Mouse (Mus musculus) neural tube, embryonic 14.5 days (tissue): ENCODE data around the gene Cipc. TPM values are rescaled to one million over a fixed set of nuclear protein-coding genes. Genes with fewer than 3 reads are reported as not detected.

Source experiments
- ATAC-seq: fragments of 200-750 bp; cut with Nextera tagmentation; 2 replicates; pipeline ENCODE4 v1.8.0; 2017; ENCODE audit warnings: low read depth, mild to moderate bottlenecking, moderate TSS enrichment, moderate library complexity
- H3K27ac ChIP-seq: fragments of 300-500 bp; sonication (generic); 2 replicates; pipeline ENCODE4 v1.5.1; 2014; ENCODE audit warnings: low read depth, mild to moderate bottlenecking, control low read depth, low read length, moderate library complexity, mixed read lengths
- H3K27me3 ChIP-seq: fragments of 300-500 bp; sonication (generic); 2 replicates; pipeline ENCODE4 v1.6.1; 2014; ENCODE audit warnings: low read length; ENCODE audit not compliant: control insufficient read depth, insufficient read depth
- H3K36me3 ChIP-seq: fragments of 300-500 bp; sonication (generic); 2 replicates; pipeline ENCODE4 v1.6.1; 2014; ENCODE audit warnings: low read length, mixed read lengths; ENCODE audit not compliant: control insufficient read depth, insufficient read depth
- H3K4me1 ChIP-seq: fragments of 300-500 bp; sonication (generic); 2 replicates; pipeline ENCODE4 v1.6.1; 2014; ENCODE audit warnings: low read length; ENCODE audit not compliant: control insufficient read depth, insufficient read depth
- H3K4me2 ChIP-seq: fragments of 300-500 bp; sonication (generic); 2 replicates; pipeline ENCODE4 v1.6.1; 2014; ENCODE audit warnings: mild to moderate bottlenecking, low read depth, low read length, control low read depth
- H3K4me3 ChIP-seq: fragments of 300-500 bp; sonication (generic); 2 replicates; pipeline ENCODE4 v1.5.1; 2014; ENCODE audit warnings: low read depth, low read length, control low read depth, mixed read lengths
- H3K9ac ChIP-seq: fragments of 300-500 bp; sonication (generic); replicated peaks from 2 replicates; pipeline ENCODE4 v1.6.1; 2014; ENCODE audit warnings: low read depth, mild to moderate bottlenecking, control low read depth, low read length, mixed read lengths
- H3K9me3 ChIP-seq: fragments of 300-500 bp; sonication (generic); 2 replicates; pipeline ENCODE4 v1.6.1; 2016; ENCODE audit warnings: low read length; ENCODE audit not compliant: control insufficient read depth
- WGBS: fragments of 180-500 bp; shearing (Covaris S2); extraction: QIAGEN DNeasy Blood & Tissue Kit; methylation state at CpG from one replicate; pipeline ENCODE4 v1.1.7; 2014; 5-methylcytosine and 5-hydroxymethylcytosine counted together
- polyA plus RNA-seq: library from polyadenylated mRNA; unstranded; fragments of >200 nt; fragmentation: Nextera tagmentation; extraction: Ambion mirVana; gene quantifications from 2 replicates; pipeline ENCODE4 v1.2.1, GENCODE M21; 2014

The Cipc gene
- polyA plus RNA-seq: 51.7 and 54.2 TPM in 2 replicates

DNA sequence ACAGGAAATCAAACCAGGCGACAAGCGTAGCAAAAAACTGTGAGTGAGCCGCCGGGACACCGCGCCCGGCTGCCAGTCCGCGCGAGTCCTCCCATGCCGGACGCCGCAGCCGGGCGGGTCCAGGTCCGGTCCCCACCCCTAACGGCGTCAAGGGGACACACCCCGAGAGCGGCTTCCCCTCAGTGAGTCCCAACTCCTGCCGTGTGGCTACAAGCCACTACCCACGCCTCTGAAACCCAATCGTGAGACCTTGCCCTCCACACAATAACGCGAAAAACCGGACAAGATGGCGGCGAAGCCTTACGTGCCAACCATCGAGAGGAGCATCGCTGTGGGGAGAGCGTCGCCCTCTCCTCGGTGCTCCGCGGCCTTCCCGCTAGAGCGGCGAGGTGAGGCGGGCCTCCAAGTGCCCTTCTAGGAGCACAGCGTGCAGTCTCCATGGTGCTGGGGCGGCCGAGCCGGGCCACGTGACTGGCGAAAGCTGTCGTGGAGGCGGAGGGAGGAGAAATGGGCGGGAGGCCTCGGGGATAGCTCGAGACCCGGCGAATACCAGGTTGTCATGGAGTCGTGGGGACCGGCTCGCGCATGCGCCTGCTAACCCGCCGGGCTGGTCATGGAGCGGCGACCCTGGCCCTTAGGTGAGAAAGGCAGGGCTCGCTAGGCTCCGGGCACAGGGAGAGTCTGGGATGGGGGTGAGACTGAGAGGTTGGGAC is at the start of gene Cipc:
Gene Cipc, plus strand, starts transcription at position 182 of the 713 bp plus-strand sequence.
- Histone ChIP-seq H3K9ac (peak within 1 kb of the TSS; percentile 96), H3K4me3 (peak within 1 kb of the TSS; percentile 70), H3K36me3 (no peaks in the 10 kb centered on the region), H3K9me3 (no peaks in the 10 kb centered on the region), H3K27ac (peak within 1 kb of the TSS; percentile 100), H3K4me2 (peak within 1 kb of the TSS; percentile 94), H3K27me3 (no peaks in the 10 kb centered on the region), H3K4me1 (peaks cover 38% of the 10 kb centered on the region)
- WGBS: under 1% methylated on average over 64 of the region's 64 CpGs
- peak; percentile 98 for ATAC-seq

GRCm38 (mm10) chr12:86897769-86898273 is 49.0 kb upstream of the Cipc start:
- H3K4me2 ChIP-seq: peak overlapping the region; percentile 55; the same call in 1 of the 2 replicates
- H3K27me3 ChIP-seq: no peaks in the 10 kb centered on the region
- no peaks in the 10 kb centered on the region for H3K9me3 ChIP-seq
- H3K9ac ChIP-seq: peak overlapping the region; percentile 49
- WGBS: 42% methylated on average over 7 of the region's 7 CpGs
- peaks cover 41% of the 10 kb centered on the region for H3K4me1 ChIP-seq
- H3K4me3 ChIP-seq: no peak overlapping the region
- no peaks in the 10 kb centered on the region for H3K36me3 ChIP-seq
- peak overlapping the region; percentile 96 for H3K27ac ChIP-seq
- no peak for ATAC-seq

- H3K27me3 ChIP-seq: no peaks in the 10 kb centered on the region
- WGBS: 45% methylated on average over 3 of the region's 3 CpGs
- no peaks in the 10 kb centered on the region for H3K36me3 ChIP-seq
- H3K4me1 ChIP-seq: peaks cover 35% of the 10 kb centered on the region
- no peak overlapping the region for H3K4me3 ChIP-seq
- no peak overlapping the region; the same call in 1 of the 2 replicates for H3K9ac ChIP-seq
- peak overlapping the region; percentile 96; the same call in 1 of the 2 replicates for H3K27ac ChIP-seq
- H3K4me2 ChIP-seq: no peak overlapping the region
- no peaks in the 10 kb centered on the region for H3K9me3 ChIP-seq
- ATAC-seq: no peak
Measured at GRCm38 (mm10) chr12:86898448-86898847, 48.4 kb upstream of the Cipc start.

- Histone ChIP-seq H3K27me3 (no peaks in the 10 kb centered on the region), H3K4me1 (peaks cover 29% of the 10 kb centered on the region), H3K4me2 (no peak overlapping the region), H3K36me3 (no peaks in the 10 kb centered on the region), H3K4me3 (no peak overlapping the region), H3K9me3 (no peaks in the 10 kb centered on the region), H3K9ac (no peak overlapping the region), H3K27ac (no peak overlapping the region)
- WGBS: 57% methylated on average over 11 of the region's 11 CpGs
- ATAC-seq: no peak
Measured at GRCm38 (mm10) chr12:86899461-86900179, 47.2 kb upstream of the Cipc start.

- no peak overlapping the region for H3K4me2 ChIP-seq
- no peak overlapping the region for H3K4me3 ChIP-seq
- H3K27ac ChIP-seq: no peak overlapping the region
- WGBS: 86% methylated on average over 11 of the region's 11 CpGs
- ATAC-seq: no peak
- H3K9ac ChIP-seq: no peak overlapping the region
- H3K36me3 ChIP-seq: no peaks in the 10 kb centered on the region
- no peaks in the 10 kb centered on the region for H3K4me1 ChIP-seq
- H3K9me3 ChIP-seq: no peaks in the 10 kb centered on the region
- no peaks in the 10 kb centered on the region for H3K27me3 ChIP-seq
Measured at GRCm38 (mm10) chr12:86903828-86904806, 42.7 kb upstream of the Cipc start.

DNA sequence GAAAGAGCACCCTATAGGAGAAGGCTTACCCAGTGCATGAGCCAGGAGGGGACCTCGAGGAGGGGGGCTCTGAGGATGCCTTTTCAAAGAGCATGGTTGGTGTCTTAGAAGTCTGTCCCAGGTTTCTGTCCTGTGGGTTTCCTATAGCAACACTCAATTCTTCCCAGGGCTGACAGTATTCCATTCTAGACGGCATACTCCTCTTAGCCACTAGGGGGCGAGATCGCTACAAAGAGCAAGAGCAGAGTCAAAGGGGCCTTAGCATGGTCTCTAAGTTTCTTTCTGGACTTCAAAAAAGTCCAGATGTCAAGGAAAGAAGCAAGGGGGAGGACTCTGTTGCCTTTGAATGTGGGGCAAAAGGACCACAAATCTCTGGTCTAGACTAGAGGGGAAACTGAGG is 41.6 kb upstream of the Cipc start:
- Histone ChIP-seq H3K4me1 (no peaks in the 10 kb centered on the region), H3K4me3 (no peak overlapping the region), H3K27ac (no peak overlapping the region), H3K9ac (no peak overlapping the region), H3K9me3 (no peaks in the 10 kb centered on the region), H3K36me3 (no peaks in the 10 kb centered on the region), H3K27me3 (no peaks in the 10 kb centered on the region), H3K4me2 (no peak overlapping the region)
- 0 out of 2 replicates have a peak, but pooled peaks have one; percentile 20 for ATAC-seq
- WGBS: 9% methylated on average over 4 of the region's 4 CpGs

- Histone ChIP-seq H3K9ac (no peak overlapping the region), H3K4me2 (no peak overlapping the region), H3K27ac (0 out of 2 replicates have a peak overlapping the region, but pooled peaks have one; percentile 12), H3K4me3 (no peak overlapping the region), H3K36me3 (no peaks in the 10 kb centered on the region), H3K9me3 (no peaks in the 10 kb centered on the region), H3K4me1 (no peaks in the 10 kb centered on the region; the same call in 1 of the 2 replicates), H3K27me3 (no peaks in the 10 kb centered on the region)
- WGBS: 66% methylated on average over 7 of the region's 7 CpGs
- ATAC-seq: no peak
Measured at GRCm38 (mm10) chr12:86905876-86906275, 41.0 kb upstream of the Cipc start.

DNA sequence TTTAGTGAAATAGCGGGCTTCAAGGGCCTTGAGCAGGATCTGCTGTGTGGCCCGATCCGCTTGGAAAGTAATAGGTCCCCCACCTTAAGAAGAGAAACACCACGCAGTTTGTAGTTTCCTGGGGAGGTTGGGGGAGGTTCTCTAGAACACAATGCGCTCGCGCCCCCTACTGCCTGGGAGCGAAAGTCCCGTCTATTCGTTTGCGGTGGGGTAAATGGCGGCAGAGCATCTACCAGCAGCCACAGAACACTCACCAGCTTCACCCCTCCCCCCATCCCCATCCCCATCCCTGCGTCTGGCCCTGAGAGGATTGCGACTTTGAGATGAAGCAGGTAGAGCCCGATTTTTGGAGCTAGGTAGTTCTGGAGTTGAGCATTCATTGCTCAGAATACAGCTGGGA is 40.4 kb upstream of the Cipc start:
- ATAC-seq: no peak
- WGBS: 4% methylated on average over 15 of the region's 15 CpGs
- Histone ChIP-seq H3K4me2 (no peak overlapping the region), H3K27ac (no peak overlapping the region), H3K27me3 (no peaks in the 10 kb centered on the region), H3K36me3 (no peaks in the 10 kb centered on the region), H3K9me3 (no peaks in the 10 kb centered on the region), H3K4me1 (peaks cover 5% of the 10 kb centered on the region; the same call in 1 of the 2 replicates), H3K9ac (no peak overlapping the region), H3K4me3 (no peak overlapping the region)
